8 mouse cellular contexts compared by ENCODE assay signal in the genomic region with DNA sequence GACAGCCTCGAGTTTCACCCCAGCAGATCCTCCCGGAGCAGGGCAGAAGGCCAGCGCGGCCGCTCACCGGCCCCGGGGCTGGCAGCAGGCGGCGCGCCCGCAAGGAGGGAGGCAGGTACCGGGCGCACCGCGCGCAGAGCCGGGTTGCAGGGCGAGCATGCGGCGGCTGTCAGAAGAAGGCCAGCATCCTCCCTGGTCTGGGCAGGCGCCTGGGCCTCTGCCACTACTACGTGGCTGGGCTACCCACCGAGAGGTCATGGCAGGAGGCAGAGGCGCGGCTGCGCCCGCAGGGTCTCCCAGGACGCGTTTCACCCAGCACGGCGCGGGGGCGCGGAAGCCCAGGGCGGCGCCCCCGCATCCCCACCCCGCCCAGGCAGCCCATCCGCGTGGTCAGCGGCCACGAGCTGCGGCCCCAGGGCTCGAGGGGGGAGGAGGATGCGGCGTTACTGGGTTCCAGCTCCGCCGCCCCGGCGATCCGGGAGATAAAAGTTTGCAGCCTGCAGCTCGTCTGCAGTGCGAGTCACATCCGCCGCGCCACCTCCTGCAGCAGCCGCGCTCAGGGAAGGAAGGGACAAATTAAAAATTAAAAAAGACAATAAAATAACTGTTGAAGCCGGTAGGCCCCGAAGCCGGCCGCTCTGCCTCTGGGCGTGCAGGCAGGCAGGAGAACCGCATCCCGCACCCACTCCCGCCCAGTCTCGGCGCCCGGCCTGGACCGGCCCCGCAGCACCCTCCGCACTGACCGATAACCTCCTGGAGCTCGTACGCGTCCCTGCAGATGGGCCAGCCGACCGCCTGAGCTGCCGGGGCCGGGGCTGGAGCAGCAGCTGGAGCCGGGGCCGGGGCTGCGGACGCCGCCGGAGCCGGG. TPM values are rescaled to one million over a fixed set of nuclear protein-coding genes. Genes with fewer than 3 reads are reported as not detected.
DNase-seq lines count a peak whose midpoint lies in the region; ATAC-seq and TF ChIP-seq lines count a peak whose summit lies in the region.

No protein-coding gene starts in this region.

- H3K4me3 ChIP-seq in forebrain, embryonic 13.5 days, result peak overlapping the region; percentile 94
- H3K4me3 ChIP-seq in heart, embryonic 16.5 days (ENCODE audit: low read length), result peak overlapping the region; percentile 83
- peak overlapping the region; percentile 70 for H3K4me3 ChIP-seq in liver, embryonic 12.5 days
- peak overlapping the region; percentile 28 for H3K4me3 ChIP-seq in myocyte
- H3K4me3 ChIP-seq in stomach, postnatal 0 days (ENCODE audit: low read depth, low read length), result peak overlapping the region; percentile 89

- H3K27ac ChIP-seq in forebrain, embryonic 13.5 days, result peak overlapping the region; percentile 91
- peak overlapping the region; percentile 98 for H3K27ac ChIP-seq in heart, embryonic 16.5 days (ENCODE audit: low read length)
- no peak overlapping the region for H3K27ac ChIP-seq in liver, embryonic 12.5 days
- H3K27ac ChIP-seq in stomach, postnatal 0 days (replicated peaks), result peak overlapping the region; percentile 93

- no peak for TF ChIP-seq EP300 in stomach, postnatal 0 days (optimal IDR thresholded peaks at IDR 0.05)

- H3K4me1 ChIP-seq in forebrain, embryonic 13.5 days, result peaks cover 37% of the 10 kb centered on the region
- H3K4me1 ChIP-seq in heart, embryonic 16.5 days (ENCODE audit: control insufficient read depth, insufficient read depth, low read length), result peaks cover 28% of the 10 kb centered on the region
- H3K4me1 ChIP-seq in liver, embryonic 12.5 days, result peaks cover 25% of the 10 kb centered on the region
- H3K4me1 ChIP-seq in stomach, postnatal 0 days (replicated peaks; ENCODE audit: control insufficient read depth, insufficient read depth), result no peaks in the 10 kb centered on the region

- peak overlapping the region; percentile 84 for H3K4me2 ChIP-seq in forebrain, embryonic 13.5 days
- H3K4me2 ChIP-seq in heart, embryonic 16.5 days (ENCODE audit: low read depth, low read length), result peak overlapping the region; percentile 80
- H3K4me2 ChIP-seq in liver, embryonic 12.5 days, result peak overlapping the region; percentile 92
- peak overlapping the region; percentile 77 for H3K4me2 ChIP-seq in myocyte (ENCODE audit: low read depth)
- peak overlapping the region; percentile 83 for H3K4me2 ChIP-seq in stomach, postnatal 0 days (replicated peaks; ENCODE audit: low read depth)

- no peaks in the 10 kb centered on the region for H3K27me3 ChIP-seq in forebrain, embryonic 13.5 days
- no peaks in the 10 kb centered on the region for H3K27me3 ChIP-seq in heart, embryonic 16.5 days (ENCODE audit: control insufficient read depth, insufficient read depth, low read length)
- peaks cover 81% of the 10 kb centered on the region for H3K27me3 ChIP-seq in liver, embryonic 12.5 days (replicated peaks)
- no peaks in the 10 kb centered on the region for H3K27me3 ChIP-seq in myocyte (ENCODE audit: control insufficient read depth, insufficient read depth, insufficient read length)
- no peaks in the 10 kb centered on the region for H3K27me3 ChIP-seq in stomach, postnatal 0 days (ENCODE audit: control insufficient read depth, insufficient read depth, low read length)

- peak overlapping the region; percentile 94 for H3K9ac ChIP-seq in forebrain, embryonic 13.5 days
- H3K9ac ChIP-seq in heart, embryonic 16.5 days (ENCODE audit: low read length), result peak overlapping the region; percentile 98
- peak overlapping the region; percentile 63 for H3K9ac ChIP-seq in liver, embryonic 12.5 days
- peak overlapping the region; percentile 86 for H3K9ac ChIP-seq in stomach, postnatal 0 days (ENCODE audit: low read length)

- TF ChIP-seq POLR2A in brain, embryonic 14.5 days (IDR thresholded peaks at IDR 0.05; ENCODE audit: borderline replicate concordance, extremely low read depth, insufficient read depth, insufficient read length, poor library complexity, severe bottlenecking), result no peak
- TF ChIP-seq POLR2A in myocyte (IDR thresholded peaks at IDR 0.05; ENCODE audit: insufficient read length, low read depth), result no peak

- WGBS in forebrain, embryonic 13.5 days, result under 1% methylated on average over 72 of the region's 87 CpGs
- WGBS in heart, embryonic 16.5 days, result under 1% methylated on average over 83 of the region's 87 CpGs
- 1% methylated on average over 86 of the region's 87 CpGs for WGBS in liver, embryonic 12.5 days (ENCODE audit: insufficient replicate concordance)
- under 1% methylated on average over 79 of the region's 87 CpGs for WGBS in stomach, postnatal 0 days

- no peaks in the 10 kb centered on the region for H3K79me2 ChIP-seq in myocyte (ENCODE audit: control insufficient read depth, insufficient read depth)

- peak; percentile 39 to 47 for DNase-seq in CD8-positive naive resting alpha-beta T cell, adult 2 months (ENCODE audit: low read depth in 2 of 2, low spot score in 2 of 2)
- DNase-seq in brain, embryonic 14.5 days (ENCODE audit: low read depth), result peak; percentile 77
- DNase-seq in kidney, postnatal 10 days, result peak; percentile 77
- DNase-seq in stomach, postnatal 0 days (ENCODE audit: low spot score), result peak; percentile 70

- peak overlapping the region; percentile 77 for H3ac ChIP-seq in myocyte (ENCODE audit: control insufficient read depth, insufficient read length)

- peak; percentile 16; the same call in 1 of the 2 replicates for TF ChIP-seq CTCF in brain, embryonic 14.5 days (IDR thresholded peaks at IDR 0.05; ENCODE audit: borderline replicate concordance, extremely low read depth, insufficient read depth, insufficient read length)
- peak; percentile 35 for TF ChIP-seq CTCF in stomach, postnatal 0 days (IDR thresholded peaks at IDR 0.05; ENCODE audit: low read depth)

- H3K9me3 ChIP-seq in forebrain, embryonic 13.5 days (replicated peaks), result no peaks in the 10 kb centered on the region
- no peaks in the 10 kb centered on the region for H3K9me3 ChIP-seq in heart, embryonic 16.5 days (replicated peaks; ENCODE audit: control insufficient read depth, low read length)
- H3K9me3 ChIP-seq in liver, embryonic 12.5 days (replicated peaks), result no peaks in the 10 kb centered on the region
- no peaks in the 10 kb centered on the region for H3K9me3 ChIP-seq in stomach, postnatal 0 days (ENCODE audit: control insufficient read depth, low read length)

- H3K36me3 ChIP-seq in forebrain, embryonic 13.5 days (ENCODE audit: poor library complexity, severe bottlenecking), result no peaks in the 10 kb centered on the region
- H3K36me3 ChIP-seq in heart, embryonic 16.5 days (ENCODE audit: control insufficient read depth, insufficient read depth), result no peaks in the 10 kb centered on the region
- no peaks in the 10 kb centered on the region for H3K36me3 ChIP-seq in liver, embryonic 12.5 days
- H3K36me3 ChIP-seq in myocyte (ENCODE audit: control insufficient read depth, insufficient read depth), result no peaks in the 10 kb centered on the region
- no peaks in the 10 kb centered on the region for H3K36me3 ChIP-seq in stomach, postnatal 0 days (ENCODE audit: control insufficient read depth, insufficient read depth, low read length)

- ATAC-seq in forebrain, embryonic 13.5 days, result peak; percentile 77
- ATAC-seq in heart, embryonic 16.5 days (replicated peaks; ENCODE audit: extremely low read depth, insufficient read depth, low FRiP score), result peak; percentile 38
- peak; percentile 67 for ATAC-seq in liver, embryonic 12.5 days
- peak; percentile 66 for ATAC-seq in stomach, postnatal 0 days (ENCODE audit: low FRiP score, low TSS enrichment)

TF ChIP-seq in myocyte, 11 proteins besides CTCF, POLR2A, EP300 and RAD21:
- no peak for TF ChIP-seq MAX (IDR thresholded peaks at IDR 0.05; ENCODE audit: low read depth)
- TF ChIP-seq REST (IDR thresholded peaks at IDR 0.05; ENCODE audit: insufficient read depth, insufficient read length), result no peak
- TF ChIP-seq TCF3 (IDR thresholded peaks at IDR 0.05; ENCODE audit: insufficient read length, low read depth), result no peak
- TF ChIP-seq E2F4 (IDR thresholded peaks at IDR 0.05; ENCODE audit: insufficient read depth), result no peak
- no peak for TF ChIP-seq POLR2AphosphoS2 (IDR thresholded peaks at IDR 0.05; ENCODE audit: insufficient read length, low read depth)
- no peak for TF ChIP-seq TCF12 (IDR thresholded peaks at IDR 0.05; ENCODE audit: insufficient read depth, poor library complexity, severe bottlenecking)
- no peak for TF ChIP-seq CEBPB (IDR thresholded peaks at IDR 0.05; ENCODE audit: insufficient read depth, poor library complexity, severe bottlenecking)
- TF ChIP-seq SRF (IDR thresholded peaks at IDR 0.05; ENCODE audit: control insufficient read depth, insufficient read length, low read depth), result no peak
- peak in 1 of 3 experiments; percentile 1 for TF ChIP-seq MYOG (IDR thresholded peaks at IDR 0.05; ENCODE audit: control insufficient read depth in 1 of 3, insufficient read depth in 1 of 3, insufficient read length in 2 of 3, low read depth in 2 of 3)
- no peak for TF ChIP-seq USF1 (IDR thresholded peaks at IDR 0.05; ENCODE audit: low read depth)
- TF ChIP-seq MYOD1 (IDR thresholded peaks at IDR 0.05; ENCODE audit: control insufficient read depth in 1 of 3, insufficient read length in 2 of 3, low read depth in 2 of 3), result peak in 1 of 3 experiments; percentile 1

RNA-seq across cellular contexts. Expression of gene Stk39, which starts 0.9 kb away (rescaled TPM):
- polyA plus RNA-seq in brain, embryonic 14.5 days (2012; rRNA removed), result 19.5 and 27.7 TPM in 2 replicates
- 27.7 and 28.2 TPM in 2 replicates for polyA plus RNA-seq in forebrain, embryonic 13.5 days (2015; fragmentation: Nextera tagmentation; extraction: Ambion mirVana)
- 61.8 and 66.0 TPM in 2 replicates for polyA plus RNA-seq in heart, embryonic 16.5 days (2015; fragmentation: Nextera tagmentation; extraction: Ambion mirVana)
- 4.8 and 5.9 TPM in 2 replicates for polyA plus RNA-seq in liver, embryonic 12.5 days (2016; fragmentation: Nextera tagmentation; extraction: Ambion mirVana)
- polyA plus RNA-seq in myocyte (2012; fragmentation: generic; extraction: Trizol), result 4.7 TPM
- polyA plus RNA-seq in stomach, postnatal 0 days (2015; fragmentation: Nextera tagmentation; extraction: Ambion mirVana), result 20.9 and 23.6 TPM in 2 replicates

Comparison
In these comparisons a context has a peak if more than half of its experiments do, and no peak if none do; other contexts are left out.
1. H3K4me3 ChIP-seq: peak in every context shown above with its lines; median percentile 94 in forebrain, embryonic 13.5 days; 89 in stomach, postnatal 0 days; 83 in heart, embryonic 16.5 days; 70 in liver, embryonic 12.5 days; 28 in myocyte.